Mouse (Mus musculus): ENCODE data around the gene Cox14. TPM values are rescaled to one million over a fixed set of nuclear protein-coding genes. Genes with fewer than 3 reads are reported as not detected.

The Cox14 gene
- polyA plus RNA-seq, 1 experiment from 2014 or later = 162 TPM

- Histone ChIP-seq H3K4me3 (no peak overlapping the region), H3K27ac (no peak overlapping the region), H3K4me1 (0 out of 2 replicates have a peak, but pooled peaks cover under 1% of the 10 kb centered on the region), H3K9me3 (no peaks in the 10 kb centered on the region), H3K9ac (no peak overlapping the region), H3K27me3 (no peaks in the 10 kb centered on the region), H3K36me3 (peaks cover 87% of the 10 kb centered on the region), H3K4me2 (no peak overlapping the region)
- WGBS = 91% methylated on average over 10 of the region's 10 CpGs
- ATAC-seq (ENCODE audit: insufficient number of reproducible peaks, low FRiP score, low TSS enrichment, low read depth) = no peak
Measured at GRCm38 (mm10) chr15:99710221-99711190, 14.9 kb upstream of the Cox14 start.

GRCm38 (mm10) chr15:99711491-99711890 is 13.9 kb upstream of the Cox14 start:
- Histone ChIP-seq H3K9me3 (no peaks in the 10 kb centered on the region), H3K9ac (no peak overlapping the region), H3K4me2 (no peak overlapping the region), H3K4me3 (no peak overlapping the region), H3K27ac (no peak overlapping the region), H3K4me1 (peaks cover 7% of the 10 kb centered on the region; the same call in 1 of the 2 replicates), H3K36me3 (peaks cover 80% of the 10 kb centered on the region), H3K27me3 (no peaks in the 10 kb centered on the region)
- ATAC-seq (ENCODE audit: insufficient number of reproducible peaks, low FRiP score, low TSS enrichment, low read depth) = no peak
- 69% methylated on average over 3 of the region's 3 CpGs for WGBS

- Histone ChIP-seq H3K27me3 (no peaks in the 10 kb centered on the region), H3K27ac (no peak overlapping the region), H3K9ac (no peak overlapping the region), H3K36me3 (peaks cover 66% of the 10 kb centered on the region), H3K9me3 (no peaks in the 10 kb centered on the region), H3K4me1 (peaks cover 12% of the 10 kb centered on the region; the same call in 1 of the 2 replicates), H3K4me3 (no peak overlapping the region), H3K4me2 (no peak overlapping the region)
- ATAC-seq (ENCODE audit: insufficient number of reproducible peaks, low FRiP score, low TSS enrichment, low read depth) = no peak
- WGBS = 76% methylated on average over 13 of the region's 13 CpGs
Measured at GRCm38 (mm10) chr15:99712666-99713559, 12.5 kb upstream of the Cox14 start.

GRCm38 (mm10) chr15:99713569-99713968 is 11.8 kb upstream of the Cox14 start:
- Histone ChIP-seq H3K36me3 (peaks cover 59% of the 10 kb centered on the region), H3K27ac (no peak overlapping the region)

GRCm38 (mm10) chr15:99714206-99714605 is 11.2 kb upstream of the Cox14 start:
- no peaks in the 10 kb centered on the region for H3K9me3 ChIP-seq
- no peak overlapping the region for H3K9ac ChIP-seq
- peaks cover 53% of the 10 kb centered on the region for H3K36me3 ChIP-seq
- H3K4me2 ChIP-seq = no peak overlapping the region
- H3K4me3 ChIP-seq = no peak overlapping the region
- no peak for ATAC-seq (ENCODE audit: insufficient number of reproducible peaks, low FRiP score, low TSS enrichment, low read depth)
- H3K27me3 ChIP-seq = no peaks in the 10 kb centered on the region
- no peak overlapping the region for H3K27ac ChIP-seq
- WGBS = 71% methylated on average over 4 of the region's 4 CpGs
- peaks cover 12% of the 10 kb centered on the region; the same call in 1 of the 2 replicates for H3K4me1 ChIP-seq

More at GRCm38 (mm10) chr15:99713569-99713968, 11.8 kb upstream of the Cox14 start:
- WGBS = 80% methylated on average over 3 of the region's 3 CpGs
- Histone ChIP-seq H3K4me3 (no peak overlapping the region), H3K9me3 (no peaks in the 10 kb centered on the region), H3K9ac (no peak overlapping the region), H3K4me1 (peaks cover 12% of the 10 kb centered on the region; the same call in 1 of the 2 replicates), H3K27me3 (no peaks in the 10 kb centered on the region), H3K4me2 (no peak overlapping the region)
- ATAC-seq (ENCODE audit: insufficient number of reproducible peaks, low FRiP score, low TSS enrichment, low read depth) = no peak

GRCm38 (mm10) chr15:99714858-99715257 is 10.6 kb upstream of the Cox14 start:
- Histone ChIP-seq H3K9ac (no peak overlapping the region), H3K9me3 (no peaks in the 10 kb centered on the region), H3K4me2 (no peak overlapping the region), H3K27me3 (no peaks in the 10 kb centered on the region), H3K4me1 (peaks cover 12% of the 10 kb centered on the region; the same call in 1 of the 2 replicates), H3K4me3 (no peak overlapping the region), H3K27ac (no peak overlapping the region), H3K36me3 (peaks cover 46% of the 10 kb centered on the region)
- 63% methylated on average over 7 of the region's 7 CpGs for WGBS
- ATAC-seq (ENCODE audit: insufficient number of reproducible peaks, low FRiP score, low TSS enrichment, low read depth) = no peak

DNA sequence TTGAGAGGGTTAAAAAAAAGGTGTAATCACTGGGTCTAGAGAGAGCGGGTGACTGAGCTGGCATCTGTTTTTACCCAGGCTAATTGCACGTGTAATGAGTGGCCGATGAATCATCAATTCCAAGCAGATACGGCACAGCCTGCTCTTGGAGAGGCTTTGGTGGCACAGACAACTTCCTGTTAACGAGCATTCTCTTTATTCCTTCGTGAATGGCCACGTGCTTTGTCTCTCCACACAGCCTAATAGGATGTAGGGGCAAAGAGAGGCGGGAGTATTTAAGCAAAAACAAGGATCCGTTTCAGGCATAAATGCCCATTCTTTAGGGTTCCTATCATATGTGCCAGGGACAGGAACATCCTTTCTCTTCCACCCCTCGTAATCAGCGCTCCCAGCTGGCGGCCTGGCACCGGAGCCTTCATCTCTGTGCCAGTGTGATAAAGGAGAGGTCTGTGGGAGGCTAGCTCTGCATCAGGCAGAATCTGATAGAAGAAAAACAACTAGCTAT is 10.0 kb upstream of the Cox14 start:
- Histone ChIP-seq H3K27me3 (no peaks in the 10 kb centered on the region), H3K4me3 (no peak overlapping the region), H3K9me3 (no peaks in the 10 kb centered on the region), H3K27ac (no peak overlapping the region), H3K4me2 (no peak overlapping the region), H3K4me1 (peaks cover 12% of the 10 kb centered on the region; the same call in 1 of the 2 replicates), H3K9ac (no peak overlapping the region), H3K36me3 (peaks cover 41% of the 10 kb centered on the region)
- WGBS = 77% methylated on average over 13 of the region's 13 CpGs
- ATAC-seq (ENCODE audit: insufficient number of reproducible peaks, low FRiP score, low TSS enrichment, low read depth) = no peak

DNA sequence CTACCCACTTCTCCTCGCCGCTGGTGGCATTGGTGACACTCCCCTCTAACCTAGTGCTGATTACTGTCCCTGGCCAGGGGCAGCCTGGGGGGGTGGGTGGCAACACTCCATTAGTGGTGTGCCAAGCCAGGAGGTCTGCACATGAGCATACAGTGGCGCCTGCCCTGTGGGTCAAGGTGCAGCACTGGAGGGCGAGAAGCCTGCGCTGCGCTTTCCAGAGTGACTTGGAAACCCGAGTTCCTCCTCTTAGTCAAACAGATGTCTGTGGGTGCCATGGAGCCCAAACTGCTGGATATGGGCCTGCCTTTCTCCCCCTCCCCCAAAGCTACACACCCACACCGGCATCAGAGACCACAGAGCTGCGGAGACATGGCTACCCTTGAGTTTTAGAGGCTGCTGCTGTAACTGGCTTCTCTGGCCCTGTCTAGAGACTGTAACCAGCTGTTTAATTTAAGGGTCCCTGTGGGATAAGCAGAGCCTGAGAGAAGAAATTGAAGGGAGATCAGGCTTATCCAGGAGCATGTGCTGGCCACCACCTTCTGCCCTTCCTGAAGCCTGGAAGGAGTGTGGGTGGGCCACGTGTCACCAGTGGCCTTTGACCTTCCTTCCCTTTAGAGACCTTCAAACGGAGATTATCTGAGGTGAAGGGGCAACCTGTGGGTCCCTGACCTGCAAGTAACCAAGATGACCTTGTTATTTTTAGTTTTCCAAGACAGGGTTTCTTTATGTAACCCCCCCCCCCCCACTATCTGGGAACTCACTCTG is 9.3 kb upstream of the Cox14 start:
- Histone ChIP-seq H3K9me3 (no peaks in the 10 kb centered on the region), H3K27ac (no peak overlapping the region), H3K4me2 (no peak overlapping the region), H3K4me3 (no peak overlapping the region), H3K36me3 (peaks cover 33% of the 10 kb centered on the region), H3K27me3 (no peaks in the 10 kb centered on the region), H3K9ac (no peak overlapping the region), H3K4me1 (peaks cover 12% of the 10 kb centered on the region; the same call in 1 of the 2 replicates)
- 66% methylated on average over 11 of the region's 11 CpGs for WGBS
- no peak for ATAC-seq (ENCODE audit: insufficient number of reproducible peaks, low FRiP score, low TSS enrichment, low read depth)

DNA sequence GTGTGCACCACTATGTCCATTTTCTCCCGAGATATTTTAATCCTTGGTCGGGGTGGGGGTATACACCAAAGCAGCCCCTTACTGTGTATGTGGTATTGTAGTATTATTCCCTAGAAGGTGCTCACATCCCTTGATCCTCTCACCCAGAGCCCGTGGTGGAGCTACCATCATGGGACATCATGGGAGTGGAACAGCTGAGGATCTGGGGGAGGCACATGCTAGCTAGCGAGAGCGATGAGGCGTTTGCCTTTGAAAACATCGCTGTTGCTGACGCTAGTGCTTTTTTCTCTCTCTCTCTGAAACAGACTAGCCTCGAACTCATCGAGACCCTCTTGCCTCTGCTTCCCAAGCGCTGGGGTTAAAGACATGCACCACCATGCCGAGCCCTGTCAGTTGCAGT is 8.6 kb upstream of the Cox14 start:
- Histone ChIP-seq H3K36me3 (peaks cover 27% of the 10 kb centered on the region), H3K9ac (no peak overlapping the region), H3K4me2 (no peak overlapping the region), H3K4me3 (no peak overlapping the region), H3K9me3 (no peaks in the 10 kb centered on the region), H3K27me3 (no peaks in the 10 kb centered on the region), H3K4me1 (peaks cover 12% of the 10 kb centered on the region; the same call in 1 of the 2 replicates), H3K27ac (no peak overlapping the region)
- 87% methylated on average over 12 of the region's 12 CpGs for WGBS
- ATAC-seq (ENCODE audit: insufficient number of reproducible peaks, low FRiP score, low TSS enrichment, low read depth) = no peak

DNA sequence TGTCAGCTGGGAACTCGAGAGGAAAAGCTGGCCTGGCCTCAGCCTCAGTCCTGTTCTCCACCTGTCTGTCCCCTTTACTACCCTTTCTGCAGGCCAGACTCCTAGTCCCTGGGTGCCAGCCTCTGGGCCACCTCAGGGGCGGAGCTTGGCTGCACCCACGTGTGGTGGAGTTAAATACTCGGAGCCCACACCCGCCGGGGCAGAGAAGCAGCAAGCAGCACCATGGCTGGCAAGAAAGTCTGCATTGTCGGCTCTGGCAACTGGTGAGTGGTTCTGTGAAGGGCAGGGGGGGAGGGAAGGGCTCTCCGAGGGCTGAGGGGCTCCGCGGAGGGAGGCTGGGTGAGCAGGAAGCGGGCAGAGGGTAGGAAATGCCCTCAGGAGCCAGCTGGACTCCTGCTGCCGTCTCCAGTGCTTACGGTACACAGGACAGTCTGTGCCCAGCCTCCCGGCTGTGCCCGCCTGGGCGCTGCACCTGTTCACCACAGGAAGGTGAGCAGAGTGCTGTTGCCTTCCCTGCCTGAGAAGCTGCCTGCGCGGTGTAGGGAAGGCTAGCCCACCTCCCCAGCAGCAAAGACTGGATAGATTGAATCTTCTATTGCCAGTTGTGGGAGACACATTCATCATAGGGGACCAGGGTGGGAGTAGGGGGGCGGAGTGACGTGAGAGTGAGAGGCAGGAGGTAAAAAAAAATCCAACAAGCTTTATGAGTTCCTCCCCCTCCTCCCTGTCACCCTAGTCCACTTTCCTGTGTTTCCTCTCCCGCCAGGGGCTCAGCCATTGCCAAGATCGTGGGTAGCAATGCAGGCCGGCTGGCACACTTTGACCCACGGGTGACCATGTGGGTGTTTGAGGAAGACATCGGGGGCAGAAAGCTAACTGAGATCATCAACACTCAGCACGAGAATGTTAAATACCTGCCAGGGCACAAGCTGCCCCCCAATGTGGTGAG is 7.8 kb upstream of the Cox14 start, which contains the start of gene Gpd1:
Gene Gpd1, plus strand, starts transcription at position 130 of the 949 bp plus-strand sequence.
- H3K27ac ChIP-seq = no peak within 1 kb of the TSS
- peaks cover 12% of the 10 kb centered on the region; the same call in 1 of the 2 replicates for H3K4me1 ChIP-seq
- no peak within 1 kb of the TSS for H3K9ac ChIP-seq
- H3K4me2 ChIP-seq = no peak within 1 kb of the TSS
- no peak for ATAC-seq (ENCODE audit: insufficient number of reproducible peaks, low FRiP score, low TSS enrichment, low read depth)
- no peaks in the 10 kb centered on the region for H3K27me3 ChIP-seq
- 64% methylated on average over 26 of the region's 26 CpGs for WGBS
- no peak within 1 kb of the TSS for H3K4me3 ChIP-seq
- peaks cover 18% of the 10 kb centered on the region for H3K36me3 ChIP-seq
- no peaks in the 10 kb centered on the region for H3K9me3 ChIP-seq

Data from limb, embryonic 15.5 days (tissue).